Mouse (Mus musculus): ENCODE data around the gene Ttc37. TPM values are rescaled to one million over a fixed set of nuclear protein-coding genes. Genes with fewer than 3 reads are reported as not detected.
A peak's percentile ranks its signal among the peaks of the same experiment; 100 is the strongest.

The Ttc37 gene
- polyA plus RNA-seq (2015; fragmentation: Nextera tagmentation; extraction: Ambion mirVana), result 14.6 and 16.0 TPM in 2 replicates

GRCm38 (mm10) chr13:76098493-76099303 is at the start of gene Ttc37, which contains the start of gene Arsk:
Gene Ttc37 (plus strand): TSS chr13:76098734.
Gene Arsk (minus strand): TSS chr13:76098660.
- Histone ChIP-seq H3K36me3 (ENCODE audit: control insufficient read depth, insufficient read depth, low read length) (no peaks in the 10 kb centered on the region), H3K9me3 (replicated peaks; ENCODE audit: control insufficient read depth, low read length) (no peaks in the 10 kb centered on the region), H3K4me1 (ENCODE audit: control insufficient read depth, insufficient read depth, low read length) (peaks cover 3% of the 10 kb centered on the region; the same call in 1 of the 2 replicates), H3K27ac (ENCODE audit: low read length) (peak within 1 kb of the TSS; percentile 77), H3K9ac (ENCODE audit: low read length) (peak within 1 kb of the TSS; percentile 84), H3K4me3 (replicated peaks; ENCODE audit: low read length) (peak within 1 kb of the TSS; percentile 88), H3K27me3 (ENCODE audit: control insufficient read depth, insufficient read depth, low read length) (no peaks in the 10 kb centered on the region), H3K4me2 (ENCODE audit: low read depth, low read length) (peak within 1 kb of the TSS; percentile 70)
- WGBS, result under 1% methylated on average over 34 of the region's 34 CpGs
- peak; percentile 98 for ATAC-seq (ENCODE audit: insufficient read depth, low FRiP score)

GRCm38 (mm10) chr13:76055391-76056232 is 42.9 kb upstream of the Ttc37 start:
- Histone ChIP-seq H3K27me3 (ENCODE audit: control insufficient read depth, insufficient read depth, low read length) (peaks cover 41% of the 10 kb centered on the region), H3K36me3 (ENCODE audit: control insufficient read depth, insufficient read depth, low read length) (no peaks in the 10 kb centered on the region), H3K9ac (ENCODE audit: low read length) (peak overlapping the region; percentile 56), H3K4me3 (replicated peaks; ENCODE audit: low read length) (peak overlapping the region; percentile 54), H3K4me1 (ENCODE audit: control insufficient read depth, insufficient read depth, low read length) (peaks cover 13% of the 10 kb centered on the region), H3K27ac (ENCODE audit: low read length) (no peak overlapping the region), H3K4me2 (ENCODE audit: low read depth, low read length) (peak overlapping the region; percentile 93), H3K9me3 (replicated peaks; ENCODE audit: control insufficient read depth, low read length) (no peaks in the 10 kb centered on the region)
- peak; percentile 75 for ATAC-seq (ENCODE audit: insufficient read depth, low FRiP score)
- WGBS, result 1% methylated on average over 57 of the region's 59 CpGs

- H3K4me3 ChIP-seq (replicated peaks; ENCODE audit: low read length), result peak overlapping the region; percentile 54
- WGBS, result under 1% methylated on average over 34 of the region's 34 CpGs
- H3K9ac ChIP-seq (ENCODE audit: low read length), result peak overlapping the region; percentile 56
- no peak overlapping the region for H3K27ac ChIP-seq (ENCODE audit: low read length)
- H3K36me3 ChIP-seq (ENCODE audit: control insufficient read depth, insufficient read depth, low read length), result no peaks in the 10 kb centered on the region
- peak overlapping the region; percentile 93 for H3K4me2 ChIP-seq (ENCODE audit: low read depth, low read length)
- peak; percentile 81 for ATAC-seq (ENCODE audit: insufficient read depth, low FRiP score)
- peaks cover 13% of the 10 kb centered on the region for H3K4me1 ChIP-seq (ENCODE audit: control insufficient read depth, insufficient read depth, low read length)
- H3K27me3 ChIP-seq (ENCODE audit: control insufficient read depth, insufficient read depth, low read length), result peaks cover 41% of the 10 kb centered on the region
- H3K9me3 ChIP-seq (replicated peaks; ENCODE audit: control insufficient read depth, low read length), result no peaks in the 10 kb centered on the region
Observed at GRCm38 (mm10) chr13:76056261-76056724, 42.2 kb upstream of the Ttc37 start.

- Histone ChIP-seq H3K4me3 (replicated peaks; ENCODE audit: low read length) (peak within 1 kb of the TSS; percentile 54), H3K36me3 (ENCODE audit: control insufficient read depth, insufficient read depth, low read length) (no peaks in the 10 kb centered on the region), H3K4me2 (ENCODE audit: low read depth, low read length) (peak within 1 kb of the TSS; percentile 93), H3K4me1 (ENCODE audit: control insufficient read depth, insufficient read depth, low read length) (peaks cover 13% of the 10 kb centered on the region), H3K27ac (ENCODE audit: low read length) (no peak within 1 kb of the TSS), H3K9me3 (replicated peaks; ENCODE audit: control insufficient read depth, low read length) (no peaks in the 10 kb centered on the region), H3K27me3 (ENCODE audit: control insufficient read depth, insufficient read depth, low read length) (peaks cover 41% of the 10 kb centered on the region), H3K9ac (ENCODE audit: low read length) (peak within 1 kb of the TSS; percentile 56)
- ATAC-seq (ENCODE audit: insufficient read depth, low FRiP score), result no peak
- 14% methylated on average over 10 of the region's 10 CpGs for WGBS
Observed at GRCm38 (mm10) chr13:76056896-76057266, 41.7 kb upstream of the Ttc37 start, which contains the start of gene Gpr150. Gene Gpr150 (minus strand): TSS chr13:76056996.

GRCm38 (mm10) chr13:76057267-76058069 is 41.1 kb upstream of the Ttc37 start:
- no peak overlapping the region for H3K9ac ChIP-seq (ENCODE audit: low read length)
- no peaks in the 10 kb centered on the region for H3K9me3 ChIP-seq (replicated peaks; ENCODE audit: control insufficient read depth, low read length)
- H3K4me3 ChIP-seq (replicated peaks; ENCODE audit: low read length), result no peak overlapping the region
- peaks cover 41% of the 10 kb centered on the region for H3K27me3 ChIP-seq (ENCODE audit: control insufficient read depth, insufficient read depth, low read length)
- H3K4me1 ChIP-seq (ENCODE audit: control insufficient read depth, insufficient read depth, low read length), result peaks cover 13% of the 10 kb centered on the region
- 65% methylated on average over 10 of the region's 10 CpGs for WGBS
- no peak for ATAC-seq (ENCODE audit: insufficient read depth, low FRiP score)
- H3K27ac ChIP-seq (ENCODE audit: low read length), result no peak overlapping the region
- H3K36me3 ChIP-seq (ENCODE audit: control insufficient read depth, insufficient read depth, low read length), result no peaks in the 10 kb centered on the region
- H3K4me2 ChIP-seq (ENCODE audit: low read depth, low read length), result no peak overlapping the region

GRCm38 (mm10) chr13:76059591-76059990 is 38.9 kb upstream of the Ttc37 start:
- H3K27me3 ChIP-seq (ENCODE audit: control insufficient read depth, insufficient read depth, low read length), result peaks cover 32% of the 10 kb centered on the region
- peaks cover 13% of the 10 kb centered on the region for H3K4me1 ChIP-seq (ENCODE audit: control insufficient read depth, insufficient read depth, low read length)
- H3K36me3 ChIP-seq (ENCODE audit: control insufficient read depth, insufficient read depth, low read length), result peaks cover 3% of the 10 kb centered on the region; the same call in 1 of the 2 replicates
- no peak for ATAC-seq (ENCODE audit: insufficient read depth, low FRiP score)
- no peak overlapping the region for H3K9ac ChIP-seq (ENCODE audit: low read length)
- no peak overlapping the region for H3K4me3 ChIP-seq (replicated peaks; ENCODE audit: low read length)
- WGBS, result 89% methylated on average over 4 of the region's 4 CpGs
- H3K4me2 ChIP-seq (ENCODE audit: low read depth, low read length), result no peak overlapping the region
- no peaks in the 10 kb centered on the region for H3K9me3 ChIP-seq (replicated peaks; ENCODE audit: control insufficient read depth, low read length)
- H3K27ac ChIP-seq (ENCODE audit: low read length), result no peak overlapping the region

GRCm38 (mm10) chr13:76062126-76062525 is 36.4 kb upstream of the Ttc37 start:
- H3K36me3 ChIP-seq (ENCODE audit: control insufficient read depth, insufficient read depth, low read length), result peaks cover 3% of the 10 kb centered on the region; the same call in 1 of the 2 replicates
- H3K4me2 ChIP-seq (ENCODE audit: low read depth, low read length), result no peak overlapping the region
- H3K9ac ChIP-seq (ENCODE audit: low read length), result no peak overlapping the region
- H3K27ac ChIP-seq (ENCODE audit: low read length), result no peak overlapping the region
- H3K9me3 ChIP-seq (replicated peaks; ENCODE audit: control insufficient read depth, low read length), result no peaks in the 10 kb centered on the region
- no peak overlapping the region for H3K4me3 ChIP-seq (replicated peaks; ENCODE audit: low read length)
- H3K4me1 ChIP-seq (ENCODE audit: control insufficient read depth, insufficient read depth, low read length), result no peaks in the 10 kb centered on the region
- no peak for ATAC-seq (ENCODE audit: insufficient read depth, low FRiP score)
- WGBS, result 83% methylated on average over 3 of the region's 3 CpGs
- H3K27me3 ChIP-seq (ENCODE audit: control insufficient read depth, insufficient read depth, low read length), result peaks cover 9% of the 10 kb centered on the region; the same call in 1 of the 2 replicates

- peaks cover 3% of the 10 kb centered on the region; the same call in 1 of the 2 replicates for H3K36me3 ChIP-seq (ENCODE audit: control insufficient read depth, insufficient read depth, low read length)
- H3K27ac ChIP-seq (ENCODE audit: low read length), result no peak overlapping the region
- H3K27me3 ChIP-seq (ENCODE audit: control insufficient read depth, insufficient read depth, low read length), result peaks cover 5% of the 10 kb centered on the region; the same call in 1 of the 2 replicates
- no peak overlapping the region for H3K4me3 ChIP-seq (replicated peaks; ENCODE audit: low read length)
- no peaks in the 10 kb centered on the region for H3K9me3 ChIP-seq (replicated peaks; ENCODE audit: control insufficient read depth, low read length)
- ATAC-seq (ENCODE audit: insufficient read depth, low FRiP score), result no peak
- H3K4me1 ChIP-seq (ENCODE audit: control insufficient read depth, insufficient read depth, low read length), result no peaks in the 10 kb centered on the region
- 91% methylated on average over 3 of the region's 3 CpGs for WGBS
- H3K9ac ChIP-seq (ENCODE audit: low read length), result no peak overlapping the region
- H3K4me2 ChIP-seq (ENCODE audit: low read depth, low read length), result no peak overlapping the region
Observed at GRCm38 (mm10) chr13:76062569-76062968, 36.0 kb upstream of the Ttc37 start.

Measured in stomach, embryonic 16.5 days (tissue).